Mouse (Mus musculus) brain, embryonic 14.5 days (tissue): ENCODE data around the gene BC051019.

Source experiments
- CTCF ChIP-seq: fragments of 200-500 bp; IDR thresholded peaks from 2 replicates; pipeline ENCODE4 v1.5.1; 2012; ENCODE audit warnings: inconsistent platforms, mild to moderate bottlenecking, moderate library complexity, borderline replicate concordance; ENCODE audit not compliant: insufficient read depth, insufficient read length; ENCODE audit errors: extremely low read depth
- POLR2A ChIP-seq: fragments of 200-500 bp; IDR thresholded peaks from 2 replicates; pipeline ENCODE4 v1.6.1; 2012; ENCODE audit warnings: mild to moderate bottlenecking, inconsistent platforms, borderline replicate concordance; ENCODE audit not compliant: poor library complexity, insufficient read depth, insufficient read length, severe bottlenecking; ENCODE audit errors: extremely low read depth

- TF ChIP-seq CTCF: no peak
- TF ChIP-seq POLR2A: no peak
Observed at GRCm38 (mm10) chr7:109723114-109723513, 536 bp downstream of the BC051019 start.
